Mouse (Mus musculus) fibroblast of lung, adult 2 months (primary cell): ENCODE measurements around the gene Olfr1472.
"Not testable (repeated sequence)": the region's sequence is repeated elsewhere in the genome, so short reads cannot be mapped to it uniquely, and the experiment has no call there.

Experiments used
- DNase-seq: peaks from one replicate; pipeline ENCODE4 v3.0.0-alpha.2; 2011; ENCODE audit warnings: low read depth

Olfr1472 gene

GRCm38 (mm10) chr19:13455986-13456385 lies at the start of gene Olfr1472:
Gene Olfr1472 (minus strand): TSS chr19:13456086.
- DNase-seq: no peak

GRCm38 (mm10) chr19:13500246-13500645 lies 44.4 kb upstream of the Olfr1472 start, which contains the start of gene Olfr1477:
Gene Olfr1477 (plus strand): TSS chr19:13500546.
- no peak for DNase-seq

GRCm38 (mm10) chr19:13480096-13480495 lies 24.2 kb upstream of the Olfr1472 start, which contains the start of gene Olfr1475:
Gene Olfr1475 (minus strand): TSS chr19:13480196.
- no peak for DNase-seq

DNA sequence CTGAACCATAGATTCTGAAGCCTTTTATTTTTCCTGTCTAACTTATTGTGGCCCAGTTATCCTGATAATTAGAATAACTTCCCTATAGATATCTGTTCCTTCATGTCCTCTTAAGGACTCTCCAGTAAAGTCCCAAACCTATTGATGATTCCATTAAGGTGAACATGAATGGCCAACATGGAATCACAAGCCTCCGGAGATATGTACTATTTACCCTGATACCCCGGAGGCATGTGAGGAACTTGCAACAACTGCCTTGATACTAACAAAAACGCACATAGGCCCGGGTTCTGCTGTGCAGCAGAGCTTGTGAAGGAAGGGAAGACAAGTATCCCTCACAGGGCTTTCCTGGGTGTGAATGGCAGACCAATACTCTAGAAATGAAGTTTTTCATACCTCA lies 13.4 kb upstream of the Olfr1472 start, which contains the start of gene Olfr1474:
Olfr1474 (plus strand) TSS at position 301 of the 400 bp plus-strand sequence.
- not testable (repeated sequence) for DNase-seq

DNA sequence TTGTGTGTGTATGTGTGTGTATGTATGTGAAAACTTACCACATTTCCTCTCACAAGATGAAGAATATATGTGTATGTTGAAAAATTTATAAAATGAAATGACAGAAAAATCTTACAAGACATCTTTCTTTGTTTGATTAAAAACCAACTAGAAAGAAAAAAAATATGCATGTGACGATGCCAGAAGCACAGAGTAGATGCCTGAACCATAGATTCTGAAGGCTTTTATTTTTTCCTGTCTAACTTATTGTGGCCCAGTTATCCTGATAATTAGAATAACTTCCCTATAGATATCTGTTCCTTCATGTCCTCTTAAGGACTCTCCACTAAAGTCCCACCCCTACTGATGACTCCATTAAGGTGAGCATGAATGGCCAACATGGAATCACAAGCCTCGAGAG lies 12.8 kb downstream of the Olfr1472 start, which contains the start of gene Olfr1471:
Olfr1471 (plus strand) TSS at position 301 of the 400 bp plus-strand sequence.
- not testable (repeated sequence) for DNase-seq

- no peak for DNase-seq
Observed at GRCm38 (mm10) chr19:13407549-13407948, 48.3 kb downstream of the Olfr1472 start, which contains the start of gene Olfr1469. Gene Olfr1469 (plus strand): TSS chr19:13407849.
